Mouse (Mus musculus) thymus, adult 2 months (tissue): ENCODE measurements around the gene 4930474N05Rik. TPM values are rescaled to one million over a fixed set of nuclear protein-coding genes. Genes with fewer than 3 reads are reported as not detected.

Experiments used
- DNase-seq: peaks from one replicate; pipeline ENCODE4 v3.0.0; 2021
- H3K27ac ChIP-seq: fragments of 200-500 bp; 2 replicates; pipeline ENCODE4 v1.5.1; 2012; ENCODE audit warnings: low read length, control low read depth; ENCODE audit not compliant: control insufficient read depth, insufficient read depth
- H3K27me3 ChIP-seq: fragments of 200-500 bp; 2 replicates; pipeline ENCODE4 v1.6.1; 2012; ENCODE audit warnings: mild to moderate bottlenecking, low read length, moderate library complexity, mixed read lengths; ENCODE audit not compliant: control insufficient read depth, insufficient read depth
- H3K36me3 ChIP-seq: fragments of 200-500 bp; 2 replicates; pipeline ENCODE4 v1.6.1; 2012; ENCODE audit warnings: mild to moderate bottlenecking, low read length, moderate library complexity; ENCODE audit not compliant: control insufficient read depth, insufficient read depth
- H3K4me1 ChIP-seq: fragments of 200-500 bp; replicated peaks from 2 replicates; pipeline ENCODE4 v1.6.1; 2012; ENCODE audit warnings: low read length; ENCODE audit not compliant: control insufficient read depth, insufficient read depth
- H3K4me3 ChIP-seq: fragments of 200-500 bp; 2 replicates; pipeline ENCODE4 v1.5.1; 2012; ENCODE audit warnings: mild to moderate bottlenecking, low read length, control low read depth, moderate library complexity; ENCODE audit not compliant: control insufficient read depth, insufficient read depth
- CTCF ChIP-seq: fragments of 200-500 bp; IDR thresholded peaks from 2 replicates; pipeline ENCODE4 v1.5.1; 2012; ENCODE audit warnings: mild to moderate bottlenecking, control low read depth, low read length, moderate library complexity, borderline replicate concordance; ENCODE audit not compliant: control insufficient read depth, poor library complexity, insufficient read depth; ENCODE audit errors: extremely low read depth
- POLR2A ChIP-seq: fragments of 200-500 bp; IDR thresholded peaks from 2 replicates; pipeline ENCODE4 v1.6.1; 2012; ENCODE audit warnings: mild to moderate bottlenecking, low read length, control low read depth, moderate library complexity; ENCODE audit not compliant: control insufficient read depth, poor library complexity, insufficient read depth; ENCODE audit errors: extremely low read depth
- WGBS: fragments of 180-500 bp; shearing (Covaris S2); methylation state at CpG from one replicate; pipeline ENCODE4 v1.1.7; 2018; 5-methylcytosine and 5-hydroxymethylcytosine counted together
- polyA plus RNA-seq: library from polyadenylated mRNA; depleted of rRNA; stranded (reverse); fragments of >200 nt; gene quantifications from 2 replicates; pipeline ENCODE4 v1.2.3, GENCODE M21; 2012; rRNA removed

The 4930474N05Rik gene
- polyA plus RNA-seq: not detected in 2 replicates

DNA sequence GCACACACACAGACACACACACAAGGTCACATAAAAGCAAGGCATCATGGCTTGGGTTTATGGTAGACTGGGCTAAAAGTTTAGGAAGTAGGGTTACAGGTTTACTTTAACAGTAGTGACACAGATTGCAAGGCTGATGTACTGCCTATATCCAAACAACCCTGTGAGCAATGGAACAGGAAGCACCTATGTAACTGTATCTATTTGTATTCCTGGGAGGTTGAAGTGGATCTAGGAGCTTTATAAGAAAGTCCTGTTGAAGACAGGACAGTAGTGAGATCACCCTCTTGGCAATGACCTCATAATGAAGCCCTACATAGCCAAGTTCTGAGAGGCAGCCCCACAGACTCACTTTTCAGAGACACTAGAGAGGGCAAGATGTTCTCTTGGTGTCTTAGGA lies at the start of gene 4930474N05Rik:
TSS of gene 4930474N05Rik (plus strand) at position 301 of the 400 bp plus-strand sequence.
- Histone ChIP-seq H3K36me3 (no peaks in the 10 kb centered on the region), H3K27ac (no peak within 1 kb of the TSS), H3K4me1 (no peaks in the 10 kb centered on the region), H3K27me3 (no peaks in the 10 kb centered on the region), H3K4me3 (no peak within 1 kb of the TSS)
- TF ChIP-seq POLR2A: no peak
- TF ChIP-seq CTCF: no peak
- no peak for DNase-seq

DNA sequence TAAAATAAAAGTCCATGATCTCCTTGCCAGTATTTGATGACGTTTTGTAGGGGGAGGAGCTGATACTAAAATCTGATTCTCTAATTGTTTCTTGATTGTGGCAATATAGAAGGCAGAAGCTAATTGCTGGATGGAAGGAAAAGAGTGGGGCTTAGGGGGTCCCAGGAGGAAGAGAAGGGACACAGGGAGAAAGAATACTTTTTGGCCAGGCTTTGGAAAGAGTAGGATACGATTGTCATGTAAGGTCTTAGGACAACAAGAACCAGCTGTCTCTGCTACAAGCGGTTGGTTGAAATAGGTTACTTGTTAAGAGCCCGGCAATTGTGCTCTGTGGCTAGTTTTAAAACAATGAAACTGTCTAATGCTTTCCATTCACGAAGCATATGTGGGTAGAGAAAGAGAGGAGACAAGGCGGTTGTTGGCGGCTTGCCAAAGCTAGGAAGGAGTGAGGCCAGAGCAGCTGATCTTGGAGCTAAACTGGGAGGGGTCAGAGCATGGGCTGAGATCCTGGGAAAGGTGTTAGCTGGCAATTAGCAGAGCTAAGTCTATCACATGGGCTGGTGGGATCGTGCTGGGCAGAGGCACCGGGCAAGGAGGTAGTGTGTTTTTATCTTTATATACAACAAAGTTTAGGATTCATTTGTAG lies 45.8 kb upstream of the 4930474N05Rik start:
- Histone ChIP-seq H3K4me1 (no peaks in the 10 kb centered on the region), H3K27ac (no peak overlapping the region), H3K27me3 (no peaks in the 10 kb centered on the region), H3K36me3 (no peaks in the 10 kb centered on the region), H3K4me3 (no peak overlapping the region)
- no peak for DNase-seq
- no peak for TF ChIP-seq POLR2A
- no peak for TF ChIP-seq CTCF
- WGBS: 61% methylated on average over 9 of the region's 9 CpGs

DNA sequence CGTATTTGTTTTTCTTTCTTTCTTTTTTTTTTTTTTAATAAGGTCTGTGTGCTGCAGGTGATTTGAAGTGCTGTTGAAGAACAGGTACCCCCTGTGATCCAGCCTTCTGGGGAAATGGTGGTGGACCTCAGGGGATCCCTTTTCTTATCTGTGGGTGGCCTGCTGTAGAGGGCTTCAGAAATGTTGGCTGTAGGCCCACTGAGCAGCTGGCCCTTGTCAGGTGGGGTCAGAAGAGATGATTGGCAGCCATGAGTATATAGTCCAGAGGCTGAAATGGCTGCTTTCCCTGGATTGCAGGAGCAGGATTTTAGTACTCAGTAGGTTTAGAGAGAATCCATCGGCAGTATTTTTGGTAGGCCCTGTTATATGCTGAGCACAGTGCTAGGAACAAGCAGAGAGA lies 41.4 kb upstream of the 4930474N05Rik start:
- H3K4me3 ChIP-seq: no peak overlapping the region
- H3K27ac ChIP-seq: no peak overlapping the region
- 71% methylated on average over 2 of the region's 2 CpGs for WGBS

DNA sequence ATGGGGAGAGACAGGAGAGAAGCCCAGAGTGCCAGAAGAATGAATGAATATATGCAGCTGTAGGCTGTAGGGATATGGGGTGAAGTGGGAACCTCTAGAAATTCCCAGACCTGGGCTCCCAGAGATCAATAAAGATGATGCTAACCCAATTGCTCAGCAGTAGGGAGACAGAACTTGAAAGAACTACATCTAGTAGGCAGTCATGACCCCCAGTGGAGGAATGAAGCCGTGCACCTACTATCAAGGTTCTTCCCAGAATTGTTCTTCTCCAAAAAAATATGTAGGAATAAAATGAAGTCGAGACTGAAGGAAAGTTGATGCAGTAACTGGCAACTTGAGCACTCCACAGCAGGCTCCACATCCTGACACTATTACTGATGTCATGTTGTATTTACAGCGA lies 3.8 kb downstream of the 4930474N05Rik start:
- no peak for TF ChIP-seq POLR2A
- TF ChIP-seq CTCF: no peak
- 80% methylated on average over 3 of the region's 3 CpGs for WGBS
- no peak for DNase-seq
- H3K4me1 ChIP-seq: no peaks in the 10 kb centered on the region
- H3K4me3 ChIP-seq: no peak overlapping the region
- no peak overlapping the region for H3K27ac ChIP-seq
- no peaks in the 10 kb centered on the region for H3K36me3 ChIP-seq
- no peaks in the 10 kb centered on the region for H3K27me3 ChIP-seq

More for the DNA sequence above, 41.4 kb upstream of the 4930474N05Rik start:
- TF ChIP-seq CTCF (no peak), POLR2A (no peak)
- Histone ChIP-seq H3K36me3 (no peaks in the 10 kb centered on the region), H3K4me1 (no peaks in the 10 kb centered on the region), H3K27me3 (no peaks in the 10 kb centered on the region)
- no peak for DNase-seq

DNA sequence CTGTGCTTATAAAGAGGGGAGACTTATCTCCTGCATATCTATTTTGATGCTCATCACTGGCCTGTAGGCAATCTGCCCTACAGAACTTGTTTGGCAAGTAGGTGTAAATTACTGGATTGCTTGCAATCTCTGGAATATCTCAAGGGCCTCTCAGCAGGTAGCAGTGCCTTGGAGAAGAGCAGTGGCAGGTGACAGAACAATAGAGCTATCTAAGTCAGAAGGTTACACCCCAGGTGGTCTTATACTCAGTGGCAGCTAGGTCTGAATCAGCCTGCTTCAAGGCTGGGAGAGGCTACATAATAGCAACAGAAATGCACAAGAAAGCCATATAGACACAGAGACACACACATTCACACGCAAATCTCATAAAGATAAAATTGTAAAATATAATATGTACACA lies 4.9 kb downstream of the 4930474N05Rik start:
- no peak overlapping the region for H3K4me3 ChIP-seq
- 77% methylated on average over 1 of the region's 1 CpGs for WGBS
- no peaks in the 10 kb centered on the region for H3K27me3 ChIP-seq
- no peak overlapping the region for H3K27ac ChIP-seq
- no peak for DNase-seq
- no peaks in the 10 kb centered on the region for H3K4me1 ChIP-seq
- no peak for TF ChIP-seq CTCF
- no peak for TF ChIP-seq POLR2A
- H3K36me3 ChIP-seq: no peaks in the 10 kb centered on the region

DNA sequence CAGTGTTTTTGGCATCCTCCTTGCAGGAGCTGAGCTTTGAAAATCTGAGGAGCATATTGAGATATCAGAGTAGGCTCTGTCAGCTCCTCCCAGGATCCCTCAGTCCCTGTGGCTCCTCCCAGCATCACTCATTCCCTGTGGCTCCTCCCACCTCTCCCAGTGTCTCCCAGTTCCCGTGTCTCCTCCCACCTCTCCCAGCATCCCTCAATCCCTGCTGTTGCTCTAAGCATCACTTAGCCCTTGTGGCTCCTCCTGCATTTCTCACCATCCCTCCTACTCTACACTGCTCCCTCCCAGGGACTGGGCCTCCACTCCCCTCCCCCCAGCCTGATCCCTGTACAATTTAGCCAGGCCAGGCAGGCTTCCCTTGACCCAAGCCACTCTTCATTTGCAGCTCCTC lies 6.0 kb downstream of the 4930474N05Rik start:
- WGBS: 28% methylated on average over 1 of the region's 1 CpGs
- no peaks in the 10 kb centered on the region for H3K27me3 ChIP-seq
- H3K4me3 ChIP-seq: no peak overlapping the region
- TF ChIP-seq CTCF: no peak
- no peak for TF ChIP-seq POLR2A
- no peak overlapping the region for H3K27ac ChIP-seq
- no peak for DNase-seq
- H3K36me3 ChIP-seq: no peaks in the 10 kb centered on the region
- no peaks in the 10 kb centered on the region for H3K4me1 ChIP-seq

DNA sequence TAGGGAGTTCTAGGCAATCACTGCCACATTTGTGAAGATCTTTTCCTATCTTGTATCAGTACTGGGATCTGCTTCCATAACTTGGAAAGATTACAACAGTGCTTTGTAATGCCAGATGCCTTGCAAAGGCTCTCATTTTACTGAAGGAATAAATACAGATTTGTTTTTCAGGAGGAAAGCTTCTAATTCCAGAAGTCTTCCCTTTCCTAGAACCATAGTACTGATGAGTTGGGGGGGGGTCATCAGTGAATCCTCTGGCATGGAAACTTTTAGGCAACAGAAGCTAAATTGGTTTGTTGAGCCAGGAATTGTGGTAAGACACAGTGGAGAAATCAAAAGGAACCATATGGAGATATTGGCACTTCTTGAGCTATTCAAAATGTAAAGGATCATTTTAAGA lies 19.8 kb downstream of the 4930474N05Rik start:
- Histone ChIP-seq H3K36me3 (no peaks in the 10 kb centered on the region), H3K4me1 (no peaks in the 10 kb centered on the region), H3K27me3 (no peaks in the 10 kb centered on the region), H3K4me3 (no peak overlapping the region), H3K27ac (no peak overlapping the region)
- TF ChIP-seq POLR2A: no peak
- TF ChIP-seq CTCF: no peak
- DNase-seq: no peak
